21 mouse cellular contexts compared by ENCODE assay signal in the genomic region with DNA sequence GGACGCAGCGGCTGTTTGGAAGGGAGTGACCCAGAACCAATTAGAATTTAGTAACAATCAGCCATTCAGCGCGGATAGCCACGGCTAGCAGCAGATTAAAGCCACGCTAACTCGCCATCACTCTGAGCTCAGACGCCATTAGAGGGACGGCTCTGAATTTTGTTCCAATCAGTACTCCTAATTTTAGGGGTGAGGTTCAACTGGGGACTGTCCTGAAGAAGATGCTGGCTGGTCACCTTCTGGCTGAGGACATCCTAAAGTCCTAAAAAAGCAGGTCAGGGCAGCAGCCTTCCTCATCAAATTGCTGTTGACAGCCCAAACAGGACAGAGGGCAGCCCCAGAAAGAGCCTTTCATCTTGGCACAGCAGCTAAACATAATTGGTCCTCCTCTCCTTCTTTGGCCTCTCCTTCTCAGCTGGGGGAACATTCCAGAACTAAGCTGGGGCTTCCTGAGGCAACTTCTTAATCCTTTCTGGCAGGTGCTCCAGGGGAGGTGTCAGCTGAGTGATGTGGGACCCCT. TPM values are rescaled to one million over a fixed set of nuclear protein-coding genes. Genes with fewer than 3 reads are reported as not detected.
"Had no signal": no experiment of that assay in that cellular context is flagged by ENCODE, and none has a peak within 500 bp of the region (broad histone marks: within the 10 kb centered on the region; RNA-seq: fewer than 3 reads in every experiment).

No protein-coding gene starts in this region.

- H3K36me3 ChIP-seq: neural tube, embryonic 12.5 days; neural tube, embryonic 13.5 days; neural tube, embryonic 15.5 days; stomach, embryonic 15.5 days had no signal

- H3K4me1 ChIP-seq: neural tube, embryonic 12.5 days; neural tube, embryonic 13.5 days; neural tube, embryonic 15.5 days had no signal

- H3K4me3 ChIP-seq: neural tube, embryonic 12.5 days; neural tube, embryonic 13.5 days; neural tube, embryonic 15.5 days; stomach, embryonic 15.5 days had no signal

- DNase-seq: right cerebral cortex, postnatal 14 days; right cerebral cortex, postnatal 25 days; right cerebral cortex, postnatal 4 days; spleen, adult 18-20 months; thymus, adult 18-20 months; thymus, adult 2 months; thymus, postnatal 14 days; thymus, postnatal 25 days; thymus, postnatal 36 days; thymus, postnatal 4 days had no signal

- H3K4me2 ChIP-seq: neural tube, embryonic 12.5 days; neural tube, embryonic 13.5 days; neural tube, embryonic 15.5 days; stomach, embryonic 15.5 days had no signal

- H3K27ac ChIP-seq: neural tube, embryonic 12.5 days; neural tube, embryonic 13.5 days; neural tube, embryonic 15.5 days; stomach, embryonic 15.5 days; stomach, postnatal 0 days had no signal

- H3K9me3 ChIP-seq: neural tube, embryonic 12.5 days; neural tube, embryonic 13.5 days; neural tube, embryonic 15.5 days; stomach, embryonic 15.5 days had no signal

- H3K9ac ChIP-seq: neural tube, embryonic 12.5 days; neural tube, embryonic 13.5 days; neural tube, embryonic 15.5 days; stomach, embryonic 15.5 days had no signal

RNA-seq across cellular contexts. Expression of a gene that starts 18.6 kb away (rescaled TPM):
- total RNA-seq: neutrophil, adult 5-6 weeks had no signal
- polyA plus RNA-seq: small intestine, adult 2 months; spleen, adult 2 months; stomach, embryonic 14.5 days; stomach, embryonic 16.5 days; stomach, postnatal 0 days; urinary bladder, adult 2 months had no signal
